Mouse (Mus musculus) adrenal gland, postnatal 14 days (tissue): ENCODE results near the gene Actn3. TPM values are rescaled to one million over a fixed set of nuclear protein-coding genes. Genes with fewer than 3 reads are reported as not detected.
"Not testable (repeated sequence)": the region's sequence is repeated elsewhere in the genome, so short reads cannot be mapped to it uniquely, and the experiment has no call there.

ENCODE experiments used
- DNase-seq: peaks from one replicate; pipeline ENCODE4 v3.0.0; 2021; ENCODE audit warnings: mixed read lengths
- total RNA-seq: library from RNA; stranded (reverse); gene quantifications from 2 replicates; pipeline ENCODE4 v1.2.3, GENCODE M21; 2021

Gene Actn3
- total RNA-seq, 1 experiment from 2014 or later, result 0.67 TPM

DNA sequence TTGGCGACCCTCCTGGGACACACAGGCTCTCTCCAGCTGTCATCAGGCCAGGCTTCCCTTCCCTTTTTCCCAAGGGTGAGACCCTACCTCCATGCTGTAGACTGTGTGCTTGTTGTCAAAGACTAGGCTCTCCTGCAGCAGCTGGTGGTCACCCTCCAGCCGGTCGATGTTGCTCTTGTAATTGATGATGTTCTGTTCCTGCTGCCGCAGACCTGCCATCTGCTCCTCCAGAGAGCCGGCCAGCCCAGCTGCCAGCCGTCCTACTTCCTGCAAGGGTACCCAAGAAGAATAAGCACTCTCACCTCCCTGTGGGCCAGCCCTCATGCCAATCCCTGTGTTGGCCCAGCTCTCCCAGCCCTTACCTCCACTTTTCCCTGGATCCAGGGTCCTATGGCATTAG, 14.7 kb downstream of the Actn3 start:
- no peak for DNase-seq

DNA sequence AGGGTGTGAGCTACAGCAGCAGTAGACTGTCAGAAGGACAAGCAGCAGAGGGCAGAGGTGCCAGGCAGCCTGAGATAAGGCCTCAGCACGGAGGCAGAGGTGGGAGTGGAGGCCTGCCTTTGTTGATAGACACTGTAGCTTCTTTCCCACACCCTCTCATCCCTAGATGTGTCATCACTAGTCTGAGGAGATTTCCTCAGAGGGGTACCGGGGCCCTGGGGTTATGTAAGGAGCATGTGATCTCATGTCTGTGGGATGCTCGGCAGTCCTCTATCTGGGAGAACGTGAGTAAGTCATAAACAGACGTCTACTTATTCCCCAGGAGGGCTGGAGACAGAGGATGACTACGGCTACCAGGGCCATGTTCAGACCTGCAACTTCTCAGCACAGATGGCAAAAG, 18.6 kb downstream of the Actn3 start:
- DNase-seq, result no peak

DNA sequence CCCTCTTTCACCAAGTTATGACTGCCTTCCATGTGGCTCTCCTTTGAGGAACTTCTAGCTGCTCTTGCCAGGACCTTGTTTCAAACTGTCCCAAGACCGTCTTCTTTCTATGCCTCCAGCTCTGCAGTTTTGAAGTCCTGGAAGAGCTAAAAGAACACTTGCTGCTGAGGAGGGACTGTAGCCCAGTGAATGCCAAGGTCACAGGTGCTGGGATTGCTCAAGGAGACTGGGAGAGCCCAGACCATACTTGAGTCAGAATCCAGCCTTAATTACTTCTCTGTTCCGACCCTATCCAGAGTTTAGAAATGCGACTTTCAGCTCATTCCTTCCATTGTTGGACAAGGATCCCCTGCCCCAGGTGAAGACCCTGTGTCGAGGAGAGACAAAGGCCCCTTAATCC, 21.8 kb downstream of the Actn3 start:
- DNase-seq, result peak; percentile 63

DNA sequence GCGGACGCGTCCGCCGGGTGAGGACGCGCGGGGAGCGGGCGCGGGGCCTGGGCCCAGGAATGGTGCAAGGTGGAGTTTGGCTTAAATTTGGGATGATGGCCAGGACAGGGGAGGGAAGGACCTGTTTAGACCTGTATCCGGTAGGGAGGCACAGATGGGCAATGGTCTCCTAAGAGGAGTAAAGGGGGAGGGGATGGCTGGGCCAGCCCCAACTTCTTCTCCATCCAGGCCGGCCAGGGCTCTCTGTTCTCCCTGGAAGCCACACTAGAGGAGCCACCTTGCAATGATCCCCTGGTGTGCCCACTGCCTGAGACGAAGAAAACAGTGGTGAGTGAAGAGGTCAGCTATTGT, 22.3 kb downstream of the Actn3 start:
- DNase-seq, result no peak

DNA sequence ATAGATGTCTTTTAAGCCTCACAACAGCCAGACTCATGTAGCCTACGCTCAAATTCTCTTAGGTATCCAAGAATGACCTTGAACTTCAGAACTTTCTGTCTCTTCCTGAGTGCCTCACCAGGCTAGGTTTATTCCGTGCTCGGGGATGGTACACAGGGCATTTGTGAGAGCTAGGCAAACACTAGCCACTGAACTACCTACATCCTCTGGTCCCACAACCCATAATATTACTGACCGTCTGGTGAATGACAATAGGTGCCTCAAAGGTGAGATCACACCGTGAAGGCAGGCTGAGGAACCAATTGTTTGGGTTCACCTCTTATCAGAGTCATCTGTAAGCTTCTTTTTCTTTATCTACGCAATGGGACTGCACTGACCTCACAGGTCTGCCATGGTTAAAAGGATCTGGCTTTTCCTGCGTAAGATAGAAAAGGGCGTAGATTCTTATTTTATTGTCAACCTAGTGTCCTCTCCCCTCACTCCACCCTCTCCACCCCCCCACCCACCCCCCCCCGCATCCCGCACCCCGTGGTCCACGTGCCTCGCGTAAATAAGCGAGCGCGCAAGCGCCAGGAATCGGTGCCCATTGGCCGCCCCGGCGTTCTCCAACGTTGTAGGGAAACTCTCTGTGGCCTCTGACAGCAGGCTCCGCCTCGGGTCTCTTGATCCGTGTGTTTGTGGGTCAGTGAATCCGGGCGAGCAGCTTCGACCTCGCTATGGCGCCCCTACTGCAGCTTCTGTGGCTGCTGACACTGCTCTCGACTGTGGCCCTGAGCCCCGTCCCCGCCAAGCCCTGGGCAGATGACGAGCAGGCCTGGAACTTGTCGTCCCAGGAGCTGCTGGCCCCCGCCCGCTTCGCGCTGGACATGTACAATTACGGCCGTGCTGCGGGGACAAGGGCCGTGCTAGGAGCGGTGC, 22.9 kb downstream of the Actn3 start, which contains the start of gene Ctsf:
TSS of gene Ctsf (plus strand) at position 579 of the 918 bp plus-strand sequence.
- peak; percentile 97 for DNase-seq

DNA sequence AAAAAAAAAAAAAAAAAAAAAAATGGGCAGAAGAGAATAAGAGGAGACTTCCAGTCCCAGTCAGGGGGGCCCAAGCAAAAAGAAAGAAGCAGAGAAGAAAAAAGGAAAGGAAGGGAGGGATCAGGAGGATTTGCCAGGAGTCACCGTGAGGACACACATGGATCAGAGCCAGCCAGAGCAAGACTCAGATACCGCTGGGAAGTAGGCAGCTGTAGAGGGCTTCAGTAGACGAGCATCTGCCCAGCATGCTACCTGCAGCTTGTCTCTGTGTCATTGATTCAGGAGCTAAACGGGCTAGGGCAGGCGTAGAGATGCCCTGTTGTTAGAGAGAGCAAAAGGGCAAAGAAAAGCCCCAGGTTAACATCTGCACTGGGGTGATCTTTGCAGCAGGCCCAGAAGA, 27.4 kb downstream of the Actn3 start:
- no peak for DNase-seq

DNA sequence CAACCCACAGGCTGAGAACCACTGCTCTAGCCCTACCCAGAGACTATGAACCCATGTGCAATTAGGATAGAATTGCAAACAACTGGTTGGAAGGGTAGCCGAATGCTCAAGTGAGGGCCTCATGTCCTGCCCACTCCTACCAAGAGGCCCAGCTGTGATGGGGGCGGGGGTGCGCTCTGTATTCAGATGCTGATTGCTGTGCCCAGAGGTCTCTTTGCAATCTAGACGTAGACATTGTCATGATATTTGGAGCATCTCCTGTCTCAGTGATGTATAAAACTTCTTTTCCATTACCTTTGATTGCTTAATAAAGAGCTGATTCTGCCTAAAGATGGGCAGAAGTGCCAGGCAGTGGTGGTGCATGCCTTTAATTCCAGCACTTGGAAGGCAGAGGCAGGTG, 27.9 kb downstream of the Actn3 start:
- no peak for DNase-seq

DNA sequence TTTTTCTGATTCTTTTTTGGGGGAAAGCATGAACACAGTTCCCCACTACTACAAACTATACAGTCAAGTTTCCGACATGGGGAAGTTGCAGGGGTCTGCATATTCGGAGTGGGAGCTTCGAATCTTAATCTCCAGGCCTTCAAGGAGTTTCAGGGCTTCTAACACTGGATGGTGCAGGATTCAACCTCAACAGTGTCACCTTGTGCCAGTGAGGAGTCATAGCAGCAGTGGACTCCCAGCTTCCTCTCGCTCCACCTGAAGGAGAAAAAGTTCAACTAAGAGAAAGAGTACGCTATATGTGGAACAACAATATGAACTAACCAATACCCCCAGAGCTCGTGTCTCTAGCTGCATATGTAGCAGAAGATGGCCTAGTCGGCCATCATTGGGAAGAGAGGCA, 30.2 kb downstream of the Actn3 start:
- peak; percentile 50 for DNase-seq

DNA sequence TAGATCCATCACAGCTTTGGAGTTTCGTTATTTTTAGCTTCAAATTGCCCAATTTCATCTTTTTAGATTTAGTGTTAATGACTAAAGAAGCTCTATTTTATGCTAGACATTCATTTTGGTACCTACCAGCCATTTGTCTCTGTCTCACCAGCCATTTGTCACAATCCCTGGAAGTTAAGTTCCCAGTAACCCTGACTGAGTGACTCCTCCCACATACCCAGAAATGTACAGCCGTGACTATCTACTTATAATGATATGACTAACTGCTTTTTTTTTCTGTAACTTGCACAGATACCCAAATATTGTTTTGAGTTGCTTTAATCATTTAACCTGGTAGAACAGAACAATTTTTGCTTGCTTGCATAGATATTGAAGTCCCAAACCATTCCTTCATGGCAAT, 31.9 kb downstream of the Actn3 start:
- DNase-seq, result no peak

DNA sequence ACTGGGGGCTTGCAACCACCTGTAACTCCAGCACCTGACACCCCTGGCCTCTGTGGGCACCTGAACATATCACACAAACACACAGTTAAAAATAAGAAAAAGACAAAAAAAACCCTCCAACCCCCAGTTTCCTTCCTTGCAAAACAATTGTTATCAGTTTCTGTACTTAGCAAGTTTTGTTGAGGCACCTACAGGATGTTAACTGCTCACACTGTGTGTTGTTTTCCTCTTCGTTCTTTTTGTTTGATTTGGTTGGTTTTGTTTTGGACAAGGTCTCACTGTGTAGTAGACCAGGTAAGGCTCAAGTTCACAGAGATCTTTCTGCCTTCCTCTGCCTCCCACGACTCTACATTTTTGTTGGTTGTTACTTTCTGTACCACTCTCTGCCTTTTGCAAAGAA, 35.1 kb downstream of the Actn3 start:
- no peak for DNase-seq

DNA sequence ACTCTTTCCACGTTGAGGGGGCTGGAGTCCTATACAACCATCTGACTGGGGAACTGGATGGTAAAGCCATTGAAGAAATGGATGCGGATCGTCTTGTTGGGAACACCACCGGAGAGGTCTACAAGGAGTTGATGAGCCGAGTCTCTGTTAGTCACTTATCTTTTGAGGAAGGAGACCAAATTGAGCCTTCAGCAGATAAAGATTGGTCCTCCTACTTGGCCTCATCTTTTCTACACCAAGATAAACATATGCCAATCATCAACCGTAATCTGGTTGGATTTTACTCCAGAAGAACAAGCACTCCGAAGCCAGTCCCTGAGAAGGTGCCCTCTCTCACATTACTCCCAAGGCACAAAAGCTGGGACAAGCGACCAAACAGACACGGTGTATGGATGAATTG, 36.9 kb downstream of the Actn3 start:
- no peak for DNase-seq

DNA sequence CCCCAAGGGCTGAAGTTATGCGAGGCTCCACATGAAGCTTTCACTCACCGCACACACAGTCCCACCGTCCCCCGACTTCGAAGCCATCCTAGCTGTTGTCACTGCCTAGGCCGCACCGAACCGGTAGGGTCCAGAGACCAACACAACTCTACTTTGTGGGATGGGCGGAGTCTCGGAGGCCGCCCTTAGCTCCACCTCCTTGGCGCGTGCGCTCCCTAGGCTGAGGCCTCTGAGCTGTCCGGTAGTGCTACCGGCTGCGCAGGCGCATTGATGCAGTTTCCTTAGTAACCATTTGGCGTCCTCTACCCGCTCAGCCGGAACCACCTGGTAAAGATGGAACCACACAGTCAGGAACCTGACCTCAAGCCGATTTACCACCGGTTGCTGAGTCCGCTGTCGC, 38.6 kb downstream of the Actn3 start, which contains the start of the genes Ccs and Ccdc87:
TSS of gene Ccs (minus strand) at position 184 of the 400 bp plus-strand sequence.
TSS of gene Ccdc87 (plus strand) at position 218 of the 400 bp plus-strand sequence.
- peak; percentile 99 for DNase-seq

DNA sequence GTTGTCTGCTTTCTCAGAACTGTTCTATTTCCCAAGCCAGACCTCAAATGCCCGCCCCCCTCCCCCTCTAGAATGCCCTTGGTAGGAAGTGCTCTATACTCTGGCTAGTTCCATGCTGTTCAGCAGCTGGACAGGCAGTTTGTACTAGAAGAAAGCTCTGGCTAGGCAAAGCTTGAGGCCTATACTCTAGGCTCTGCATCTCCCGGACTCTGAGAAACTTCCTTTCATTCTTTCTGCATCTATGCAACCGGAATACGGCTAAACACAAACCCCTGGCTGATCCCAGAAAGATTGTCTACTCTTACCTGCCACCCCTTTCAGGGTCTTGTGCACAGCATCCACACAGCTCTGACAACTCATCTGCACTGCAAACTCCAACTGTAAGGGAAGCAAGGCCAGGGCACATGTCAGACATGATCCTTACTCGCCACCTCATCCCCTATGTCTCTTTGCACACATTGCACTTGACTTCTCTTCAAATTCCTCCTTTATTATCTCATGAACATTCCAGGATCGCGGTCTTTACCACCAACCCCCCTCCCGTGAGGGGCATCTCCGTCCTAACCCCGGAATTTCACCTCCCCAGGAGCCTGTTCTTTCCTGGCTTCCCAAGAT, 39.1 kb downstream of the Actn3 start:
- DNase-seq, result no peak

DNA sequence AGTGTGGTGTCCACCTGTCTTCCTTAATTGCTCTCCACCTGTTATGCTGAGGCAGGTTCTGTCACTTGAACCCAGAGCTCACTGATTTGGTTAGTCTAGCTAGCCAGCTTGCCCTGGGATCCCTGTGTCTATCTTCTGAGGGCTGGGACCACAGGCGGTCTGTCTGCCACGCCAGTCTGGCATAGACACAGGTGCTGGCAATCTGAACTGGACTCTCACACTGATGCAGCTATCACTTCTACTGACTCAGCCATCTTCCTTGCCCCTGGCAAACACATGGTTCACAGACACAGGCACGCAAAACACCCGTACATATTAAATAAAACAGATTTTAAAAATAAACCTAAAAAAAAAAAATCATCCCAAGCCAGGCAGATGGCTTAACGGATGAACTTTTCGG, 40.7 kb downstream of the Actn3 start:
- DNase-seq, result no peak

DNA sequence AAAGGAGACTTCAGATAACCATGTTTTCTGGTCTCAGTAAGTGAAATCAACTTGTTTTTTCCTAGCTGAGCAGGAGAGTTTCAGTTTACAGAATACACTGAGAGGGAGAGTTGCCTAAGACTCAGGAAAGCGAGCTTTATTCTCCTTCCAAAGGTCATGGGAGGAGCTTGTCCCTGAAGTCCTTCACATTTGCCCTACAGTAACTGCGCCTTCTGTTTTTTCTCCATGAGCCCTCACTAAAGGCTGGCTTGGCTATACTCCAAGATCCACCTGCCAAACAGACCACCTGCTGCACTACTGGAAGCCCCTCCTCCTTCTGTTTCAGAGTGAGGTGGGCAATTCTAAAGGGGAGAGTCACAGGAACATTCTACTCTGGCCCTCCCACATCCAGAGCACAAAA, 41.6 kb downstream of the Actn3 start:
- DNase-seq, result peak; percentile 37

DNA sequence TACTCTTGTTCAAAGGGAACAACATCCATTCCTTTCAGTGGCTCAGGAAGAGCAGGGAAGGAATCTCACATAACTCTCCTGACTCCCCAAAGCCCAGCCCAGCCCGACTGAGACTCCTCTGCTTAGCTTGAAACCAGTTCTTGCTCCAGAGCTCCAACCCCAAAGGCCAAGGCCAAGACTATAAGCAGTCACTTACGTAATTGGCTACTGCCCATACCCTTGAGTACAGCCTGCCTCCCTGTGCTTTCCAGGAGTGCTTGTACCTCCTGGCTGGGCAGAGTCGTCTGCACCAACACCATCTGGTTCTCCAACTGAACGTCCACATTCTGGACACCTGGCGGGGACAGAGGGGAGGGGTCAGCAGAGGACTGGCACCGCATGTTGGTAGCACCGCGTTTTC, 43.7 kb downstream of the Actn3 start:
- peak; percentile 62 for DNase-seq

DNA sequence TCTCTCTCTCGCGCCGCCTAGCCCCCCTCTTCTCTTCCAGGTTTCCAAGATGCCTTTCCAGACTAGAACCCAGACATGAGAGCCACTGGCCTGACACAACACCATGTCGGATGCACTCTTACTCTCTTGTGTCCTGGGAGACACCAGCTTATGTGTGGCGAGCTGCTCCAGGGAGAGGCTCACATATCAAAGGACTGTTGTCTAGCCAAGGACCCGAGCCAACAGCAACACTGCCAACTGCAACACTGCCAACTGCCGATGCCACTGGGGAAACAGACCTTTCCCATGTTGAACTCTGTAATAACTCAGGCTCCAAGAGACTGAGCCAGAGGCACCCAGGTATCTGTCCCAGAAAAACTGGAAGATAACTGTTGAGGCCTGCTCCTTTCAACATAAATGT, 48.6 kb downstream of the Actn3 start:
- DNase-seq, result peak; percentile 85

DNA sequence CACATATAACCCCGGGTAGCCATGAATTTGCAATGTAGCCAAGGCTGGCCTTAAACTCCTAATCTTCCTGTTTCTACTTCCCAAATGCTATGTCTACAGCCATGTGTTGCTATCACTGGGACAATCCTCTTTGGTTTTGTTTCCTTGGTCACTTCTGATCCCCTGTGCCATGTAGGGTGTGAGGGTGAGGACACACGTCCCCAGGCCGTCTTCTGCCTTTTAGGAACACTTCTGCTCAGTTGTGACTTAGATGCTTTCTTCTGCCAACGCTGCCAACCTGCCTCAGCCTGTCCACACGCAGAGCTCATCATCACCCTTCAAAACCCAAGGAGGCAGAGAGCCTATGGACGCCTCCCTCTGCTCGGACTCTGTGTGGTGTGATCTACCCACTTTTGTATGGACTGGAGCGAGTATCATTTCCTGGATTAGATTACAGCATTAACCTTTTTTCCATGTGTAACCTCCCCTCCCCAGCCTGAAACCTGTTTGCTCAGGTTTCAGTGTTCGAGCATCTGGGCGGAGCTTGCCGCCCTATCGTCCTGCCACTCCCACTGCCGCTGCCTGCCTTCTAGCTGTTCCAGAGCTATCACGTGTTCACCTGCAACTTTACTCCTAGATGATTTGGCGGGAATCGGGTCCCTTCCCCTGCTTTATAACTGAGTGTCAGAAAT, 49.1 kb downstream of the Actn3 start:
- DNase-seq, result no peak

DNA sequence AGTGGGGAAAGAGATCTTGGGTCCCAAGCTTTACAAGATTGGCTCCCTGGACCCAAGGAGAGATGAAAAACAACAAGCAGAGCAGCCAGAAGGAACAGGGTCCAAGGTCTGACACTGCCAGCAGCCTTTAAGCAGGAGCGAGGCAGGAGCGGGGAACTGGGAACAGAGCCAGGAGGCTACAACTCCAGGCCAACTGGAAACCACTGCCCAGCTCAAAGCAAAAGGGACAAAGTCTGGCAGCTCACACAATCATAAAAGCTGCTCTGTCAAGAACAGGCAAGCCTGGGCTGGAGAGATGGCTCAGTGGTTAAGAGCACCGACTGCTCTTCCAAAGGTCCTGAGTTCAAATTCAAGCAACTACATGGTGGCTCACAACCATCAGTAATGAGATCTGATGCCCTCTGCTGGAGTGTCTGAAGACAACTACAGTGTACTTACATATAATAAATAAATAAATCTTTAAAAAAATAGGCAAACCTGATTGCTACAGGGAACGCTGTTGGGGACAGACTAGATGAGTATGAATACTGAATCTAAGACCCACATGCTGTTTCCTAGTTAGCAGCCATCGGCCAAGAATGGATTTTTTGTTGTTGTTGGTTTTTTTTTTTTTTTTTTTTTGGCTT, 56.9 kb downstream of the Actn3 start:
- DNase-seq, result peak; percentile 83

DNA sequence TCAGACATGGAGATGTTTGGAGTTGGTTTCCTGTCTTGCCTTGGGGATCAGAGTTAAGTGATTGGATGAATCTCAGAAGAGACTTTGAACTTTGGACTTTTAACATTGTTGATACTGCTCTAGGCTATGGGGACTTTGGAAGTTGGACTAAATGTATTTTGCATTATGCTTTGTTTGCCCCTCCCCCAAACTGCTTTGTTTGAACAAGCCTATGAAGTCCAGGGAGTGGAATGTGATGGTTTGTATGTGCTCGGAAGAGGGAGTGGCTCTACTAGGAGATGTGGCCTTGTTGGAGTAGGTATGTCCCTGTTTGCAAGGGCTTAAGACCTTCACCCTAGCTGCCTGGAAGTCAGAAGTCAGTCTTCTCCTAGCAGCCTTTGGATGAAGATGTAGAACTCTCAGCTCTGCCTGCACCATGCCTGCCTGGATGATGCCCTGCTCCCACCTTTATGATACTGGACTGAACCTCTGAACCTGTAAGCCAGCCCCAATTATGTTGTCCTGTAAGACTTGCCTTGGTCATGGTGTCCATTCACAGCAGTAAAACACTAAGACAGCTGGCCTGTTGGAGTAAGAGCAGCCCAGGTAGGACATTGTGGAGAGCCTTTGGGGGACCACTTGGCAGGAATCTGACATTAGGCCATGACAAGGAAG, 60.4 kb downstream of the Actn3 start:
- no peak for DNase-seq

DNA sequence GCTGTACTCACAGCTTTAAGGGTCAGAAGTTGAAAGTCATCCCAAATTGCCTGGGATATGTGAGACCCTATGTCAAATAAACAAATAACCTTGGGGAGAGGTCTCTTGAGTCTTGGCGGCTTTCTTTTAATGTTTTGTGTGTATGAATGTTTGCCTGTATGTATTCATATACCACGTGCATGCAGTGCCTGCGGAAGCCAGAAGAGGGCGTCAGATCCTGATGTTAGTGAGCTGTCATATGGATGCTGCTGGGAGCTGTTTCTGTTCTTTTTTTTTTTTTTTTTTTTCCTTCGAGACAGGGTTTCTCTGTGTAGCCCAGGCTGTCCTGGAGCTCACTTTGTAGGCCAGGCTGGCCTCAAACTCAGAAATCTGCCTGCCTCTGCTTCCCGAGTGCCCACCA, 64.7 kb downstream of the Actn3 start:
- DNase-seq, result peak; percentile 53

DNA sequence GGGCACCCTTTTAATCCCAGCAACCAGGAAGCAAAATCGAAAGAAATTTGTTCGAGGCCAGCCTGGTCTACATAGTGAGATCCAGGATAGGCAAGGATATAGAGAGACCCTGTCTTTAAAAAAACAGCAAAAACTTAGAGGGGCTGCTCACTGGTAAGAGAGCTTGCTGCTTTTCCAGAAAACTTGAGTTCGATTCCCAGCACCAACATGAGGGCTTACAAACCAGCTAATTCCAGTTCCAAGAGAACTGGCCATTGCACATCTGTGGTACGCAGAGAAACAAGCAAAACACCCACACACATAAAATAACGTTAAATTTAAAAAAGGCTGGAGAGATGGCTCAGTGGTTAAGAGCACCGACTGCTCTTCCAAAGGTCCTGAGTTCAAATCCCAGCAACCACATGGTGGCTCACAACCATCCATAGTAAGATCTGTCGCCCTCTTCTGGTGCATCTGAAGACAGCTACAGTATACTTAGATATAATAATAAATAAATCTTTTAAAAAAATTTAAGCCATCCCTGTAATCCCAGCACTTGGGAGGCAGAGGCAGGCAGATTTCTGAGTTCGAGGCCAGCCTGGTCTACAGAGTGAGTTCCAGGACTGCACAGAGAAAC, 65.3 kb downstream of the Actn3 start:
- DNase-seq, result not testable (repeated sequence)
